Comparison of ENCODE assay signal across 12 mouse cellular contexts in genomic region chr1:42387919-42388684, GRCm38 (mm10).
A peak's percentile ranks its signal among the peaks of the same experiment; 100 is the strongest.
DNase-seq lines count a peak whose midpoint lies in the region; ATAC-seq lines count a peak whose summit lies in the region.
"Had no signal": no experiment of that assay in that cellular context is flagged by ENCODE, and none has a peak within 500 bp of the region (broad histone marks: within the 10 kb centered on the region; RNA-seq: fewer than 3 reads in every experiment).

No protein-coding gene starts in this region.

- H3K4me1 ChIP-seq in forebrain, embryonic 14.5 days (ENCODE audit: control insufficient read depth, insufficient read depth, low read length), result peaks cover 4% of the 10 kb centered on the region; the same call in 1 of the 2 replicates
- no peaks in the 10 kb centered on the region for H3K4me1 ChIP-seq in forebrain, embryonic 16.5 days (replicated peaks; ENCODE audit: control insufficient read depth, insufficient read depth, low read length)
- H3K4me1 ChIP-seq in kidney, embryonic 14.5 days (ENCODE audit: control insufficient read depth, insufficient read depth, low read length), result peaks cover 4% of the 10 kb centered on the region
- H3K4me1 ChIP-seq in stomach, embryonic 16.5 days (ENCODE audit: control insufficient read depth, insufficient read depth, low read length), result no peaks in the 10 kb centered on the region
- H3K4me1 ChIP-seq: liver, embryonic 15.5 days had no signal

- H3K9me3 ChIP-seq in forebrain, embryonic 14.5 days (replicated peaks; ENCODE audit: control insufficient read depth, low read length), result no peaks in the 10 kb centered on the region
- H3K9me3 ChIP-seq in forebrain, embryonic 16.5 days (ENCODE audit: control insufficient read depth, low read length), result no peaks in the 10 kb centered on the region; the same call in 1 of the 2 replicates
- H3K9me3 ChIP-seq in kidney, embryonic 14.5 days (ENCODE audit: control insufficient read depth, low read length), result no peaks in the 10 kb centered on the region
- H3K9me3 ChIP-seq in stomach, embryonic 16.5 days (replicated peaks; ENCODE audit: control insufficient read depth, low read length), result no peaks in the 10 kb centered on the region
- H3K9me3 ChIP-seq: liver, embryonic 15.5 days had no signal

- H3K4me2 ChIP-seq in forebrain, embryonic 14.5 days (ENCODE audit: low read length), result no peak overlapping the region
- H3K4me2 ChIP-seq in forebrain, embryonic 16.5 days (ENCODE audit: low read length), result no peak overlapping the region
- no peak overlapping the region for H3K4me2 ChIP-seq in kidney, embryonic 14.5 days (replicated peaks; ENCODE audit: low read depth, low read length)
- H3K4me2 ChIP-seq in stomach, embryonic 16.5 days (ENCODE audit: low read depth, low read length), result no peak overlapping the region
- H3K4me2 ChIP-seq: liver, embryonic 15.5 days had no signal

- WGBS in forebrain, embryonic 14.5 days, result 59% methylated on average over 18 of the region's 18 CpGs
- WGBS in forebrain, embryonic 16.5 days, result 59% methylated on average over 18 of the region's 18 CpGs
- 31% methylated on average over 18 of the region's 18 CpGs for WGBS in kidney, embryonic 14.5 days
- 48% methylated on average over 18 of the region's 18 CpGs for WGBS in stomach, embryonic 16.5 days

- ATAC-seq in forebrain, embryonic 14.5 days, result no peak; the same call in 1 of the 2 replicates
- no peak for ATAC-seq in forebrain, embryonic 16.5 days
- ATAC-seq in kidney, embryonic 14.5 days (ENCODE audit: low FRiP score, low TSS enrichment), result peak; percentile 39; the same call in 1 of the 2 replicates
- ATAC-seq in stomach, embryonic 16.5 days (ENCODE audit: insufficient read depth, low FRiP score), result peak; percentile 60; the same call in 1 of the 2 replicates

- no peaks in the 10 kb centered on the region for H3K36me3 ChIP-seq in forebrain, embryonic 14.5 days (ENCODE audit: control insufficient read depth, insufficient read depth, low read length)
- no peaks in the 10 kb centered on the region for H3K36me3 ChIP-seq in forebrain, embryonic 16.5 days (ENCODE audit: control insufficient read depth, insufficient read depth)
- no peaks in the 10 kb centered on the region for H3K36me3 ChIP-seq in kidney, embryonic 14.5 days (ENCODE audit: control insufficient read depth, insufficient read depth, low read length)
- no peaks in the 10 kb centered on the region for H3K36me3 ChIP-seq in stomach, embryonic 16.5 days (ENCODE audit: control insufficient read depth, insufficient read depth, low read length)
- H3K36me3 ChIP-seq: liver, embryonic 15.5 days had no signal

- no peaks in the 10 kb centered on the region for H3K27me3 ChIP-seq in forebrain, embryonic 14.5 days (replicated peaks; ENCODE audit: control insufficient read depth, insufficient read depth, low read length)
- H3K27me3 ChIP-seq in forebrain, embryonic 16.5 days (replicated peaks; ENCODE audit: control insufficient read depth, insufficient read depth, low read length), result no peaks in the 10 kb centered on the region
- no peaks in the 10 kb centered on the region for H3K27me3 ChIP-seq in kidney, embryonic 14.5 days (ENCODE audit: control insufficient read depth, insufficient read depth, low read length)
- no peaks in the 10 kb centered on the region for H3K27me3 ChIP-seq in stomach, embryonic 16.5 days (ENCODE audit: control insufficient read depth, insufficient read depth, low read length)
- H3K27me3 ChIP-seq: liver, embryonic 15.5 days had no signal

- no peak overlapping the region for H3K4me3 ChIP-seq in forebrain, embryonic 14.5 days (ENCODE audit: low read depth, low read length)
- no peak overlapping the region for H3K4me3 ChIP-seq in forebrain, embryonic 16.5 days (replicated peaks; ENCODE audit: low read length)
- no peak overlapping the region for H3K4me3 ChIP-seq in kidney, embryonic 14.5 days (ENCODE audit: low read length)
- H3K4me3 ChIP-seq in stomach, embryonic 16.5 days (replicated peaks; ENCODE audit: low read length), result no peak overlapping the region
- H3K4me3 ChIP-seq: liver, embryonic 15.5 days had no signal

- H3K27ac ChIP-seq in forebrain, embryonic 14.5 days (ENCODE audit: low read depth, low read length), result no peak overlapping the region
- no peak overlapping the region for H3K27ac ChIP-seq in forebrain, embryonic 16.5 days (ENCODE audit: low read length)
- no peak overlapping the region for H3K27ac ChIP-seq in kidney, embryonic 14.5 days (ENCODE audit: low read depth, low read length)
- H3K27ac ChIP-seq in stomach, embryonic 16.5 days (ENCODE audit: low read length), result no peak overlapping the region
- H3K27ac ChIP-seq: liver, embryonic 15.5 days had no signal

- no peak overlapping the region for H3K9ac ChIP-seq in forebrain, embryonic 14.5 days (ENCODE audit: low read length)
- no peak overlapping the region for H3K9ac ChIP-seq in forebrain, embryonic 16.5 days (replicated peaks; ENCODE audit: low read depth, low read length)
- no peak overlapping the region for H3K9ac ChIP-seq in kidney, embryonic 14.5 days (ENCODE audit: low read depth, low read length)
- H3K9ac ChIP-seq in stomach, embryonic 16.5 days (ENCODE audit: low read length), result no peak overlapping the region
- H3K9ac ChIP-seq: liver, embryonic 15.5 days had no signal

- peak; percentile 21 for DNase-seq in forebrain, embryonic 14.5 days (ENCODE audit: low spot score)
- DNase-seq in kidney, adult 11 months, result no peak
- peak; percentile 5 to 10 for DNase-seq in urinary bladder, adult 18-20 months (ENCODE audit: low spot score in 2 of 2)
- no peak for DNase-seq in urinary bladder, postnatal 10 days (ENCODE audit: low spot score)
- no peak for DNase-seq in layer of hippocampus, postnatal 10 days (ENCODE audit: low spot score in 2 of 2)
- DNase-seq: cerebellum, adult 8-10 months; heart, postnatal 4 days; thymus, adult 2 months had no signal

Comparison
In these comparisons a context has a peak if more than half of its experiments do, and no peak if none do; other contexts are left out.
1. DNase-seq: peak in forebrain, embryonic 14.5 days (single experiment) and urinary bladder, adult 18-20 months (2 of 2); none in kidney, adult 11 months (single experiment), urinary bladder, postnatal 10 days (single experiment) and layer of hippocampus, postnatal 10 days (0 of 2).
2. ATAC-seq: peak in kidney, embryonic 14.5 days (single experiment) and stomach, embryonic 16.5 days (single experiment); none in forebrain, embryonic 14.5 days (single experiment) and forebrain, embryonic 16.5 days (single experiment).